Mouse (Mus musculus): ENCODE results near the gene Amz1.

Gene Amz1

GRCm38 (mm10) chr5:140766566-140766965 is 42.6 kb downstream of the Amz1 start:
- in situ Hi-C loops (cut with MboI, MseI) = no loop called here

- in situ Hi-C loops (cut with MboI, MseI) = no loop called here
Observed at GRCm38 (mm10) chr5:140767704-140768141, 43.8 kb downstream of the Amz1 start.

- in situ Hi-C loops (cut with MboI, MseI) = no loop called here
Observed at GRCm38 (mm10) chr5:140768333-140768732, 44.4 kb downstream of the Amz1 start.

- in situ Hi-C loops (cut with MboI, MseI) = no loop called here
Observed at GRCm38 (mm10) chr5:140771612-140772011, 47.7 kb downstream of the Amz1 start.

- in situ Hi-C loops (cut with MboI, MseI) = no loop called here
Observed at GRCm38 (mm10) chr5:140772158-140772557, 48.2 kb downstream of the Amz1 start.

GRCm38 (mm10) chr5:140775111-140775510 is 51.2 kb downstream of the Amz1 start:
- in situ Hi-C loops (cut with MboI, MseI) = no loop called here

- in situ Hi-C loops (cut with MboI, MseI) = no loop called here
Observed at GRCm38 (mm10) chr5:140776968-140777367, 53.0 kb downstream of the Amz1 start.

GRCm38 (mm10) chr5:140781122-140781521 is 57.2 kb downstream of the Amz1 start:
- in situ Hi-C loops (cut with MboI, MseI) = loop anchor here (10.0 kb wide), 1 partner anchor 1074 kb away; no protein-coding TSS in a partner anchor

GRCm38 (mm10) chr5:140781886-140782572 is 58.1 kb downstream of the Amz1 start:
- in situ Hi-C loops (cut with MboI, MseI) = loop anchor here (10.0 kb wide), 1 partner anchor 1073 kb away; no protein-coding TSS in a partner anchor

- in situ Hi-C loops (cut with MboI, MseI) = loop anchor here (10.0 kb wide), 1 partner anchor 1071 kb away; no protein-coding TSS in a partner anchor
Observed at GRCm38 (mm10) chr5:140783577-140783976, 59.6 kb downstream of the Amz1 start.

- in situ Hi-C loops (cut with MboI, MseI) = loop anchor here (10.0 kb wide), 1 partner anchor 1071 kb away; no protein-coding TSS in a partner anchor
Observed at GRCm38 (mm10) chr5:140784288-140784687, 60.4 kb downstream of the Amz1 start.

GRCm38 (mm10) chr5:140785240-140785872 is 61.4 kb downstream of the Amz1 start:
- in situ Hi-C loops (cut with MboI, MseI) = loop anchor here (10.0 kb wide), 1 partner anchor 1069 kb away; no protein-coding TSS in a partner anchor

GRCm38 (mm10) chr5:140789561-140789960 is 65.6 kb downstream of the Amz1 start:
- in situ Hi-C loops (cut with MboI, MseI) = loop anchor here (10.0 kb wide), 1 partner anchor 1065 kb away; no protein-coding TSS in a partner anchor

- in situ Hi-C loops (cut with MboI, MseI) = no loop called here
Observed at GRCm38 (mm10) chr5:140790392-140790791, 66.5 kb downstream of the Amz1 start.

- in situ Hi-C loops (cut with MboI, MseI) = no loop called here
Observed at GRCm38 (mm10) chr5:140790937-140791877, 67.3 kb downstream of the Amz1 start.

GRCm38 (mm10) chr5:140792233-140792632 is 68.3 kb downstream of the Amz1 start:
- in situ Hi-C loops (cut with MboI, MseI) = no loop called here

- in situ Hi-C loops (cut with MboI, MseI) = no loop called here
Observed at GRCm38 (mm10) chr5:140794753-140795152, 70.8 kb downstream of the Amz1 start.

GRCm38 (mm10) chr5:140795176-140795575 is 71.2 kb downstream of the Amz1 start:
- in situ Hi-C loops (cut with MboI, MseI) = no loop called here

GRCm38 (mm10) chr5:140796051-140796450 is 72.1 kb downstream of the Amz1 start:
- in situ Hi-C loops (cut with MboI, MseI) = no loop called here

GRCm38 (mm10) chr5:140798158-140798557 is 74.2 kb downstream of the Amz1 start:
- in situ Hi-C loops (cut with MboI, MseI) = no loop called here

GRCm38 (mm10) chr5:140798775-140799174 is 74.8 kb downstream of the Amz1 start:
- in situ Hi-C loops (cut with MboI, MseI) = no loop called here

- in situ Hi-C loops (cut with MboI, MseI) = no loop called here
Observed at GRCm38 (mm10) chr5:140799190-140799589, 75.3 kb downstream of the Amz1 start.

Measured in T-helper 2 cell (primary cell).